Mouse (Mus musculus): ENCODE measurements at regions not wholly inside any gene's neighbourhood (a gene's known extent, or its start where the extent isn't known, plus 50 kb on each side); places are given as distances from the start of the nearest gene placed in this dataset.

DNA sequence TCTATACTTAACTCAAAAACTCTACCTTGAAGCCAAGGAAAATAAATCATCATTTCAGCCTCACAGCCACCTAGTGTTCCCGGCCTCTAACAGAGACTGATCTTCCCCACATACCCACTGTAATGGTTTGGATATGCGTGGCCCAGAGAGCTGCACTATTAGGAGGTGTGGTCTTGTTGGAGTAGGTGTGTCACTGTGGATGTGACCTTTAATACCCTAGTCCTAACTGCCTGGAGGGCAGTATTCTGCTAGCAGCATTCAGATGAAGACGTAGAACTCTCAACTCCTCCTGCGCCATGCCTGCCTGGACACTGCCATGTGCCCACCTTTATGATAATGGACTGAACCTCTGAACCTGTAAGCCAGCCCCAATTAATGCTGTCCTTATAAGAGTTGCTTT is 99.0 kb upstream of the Slc44a1 start:
- intact Hi-C loops (cut with DNase I) = no loop called here
- TF ChIP-seq CTCF (IDR thresholded peaks at IDR 0.05) = no peak
- no peak overlapping the region for H3K4me3 ChIP-seq
- no peak overlapping the region for H3K27ac ChIP-seq
- DNase-seq (ENCODE audit: extremely low spot score in 1 of 2, low spot score in 2 of 2) = no peak

DNA sequence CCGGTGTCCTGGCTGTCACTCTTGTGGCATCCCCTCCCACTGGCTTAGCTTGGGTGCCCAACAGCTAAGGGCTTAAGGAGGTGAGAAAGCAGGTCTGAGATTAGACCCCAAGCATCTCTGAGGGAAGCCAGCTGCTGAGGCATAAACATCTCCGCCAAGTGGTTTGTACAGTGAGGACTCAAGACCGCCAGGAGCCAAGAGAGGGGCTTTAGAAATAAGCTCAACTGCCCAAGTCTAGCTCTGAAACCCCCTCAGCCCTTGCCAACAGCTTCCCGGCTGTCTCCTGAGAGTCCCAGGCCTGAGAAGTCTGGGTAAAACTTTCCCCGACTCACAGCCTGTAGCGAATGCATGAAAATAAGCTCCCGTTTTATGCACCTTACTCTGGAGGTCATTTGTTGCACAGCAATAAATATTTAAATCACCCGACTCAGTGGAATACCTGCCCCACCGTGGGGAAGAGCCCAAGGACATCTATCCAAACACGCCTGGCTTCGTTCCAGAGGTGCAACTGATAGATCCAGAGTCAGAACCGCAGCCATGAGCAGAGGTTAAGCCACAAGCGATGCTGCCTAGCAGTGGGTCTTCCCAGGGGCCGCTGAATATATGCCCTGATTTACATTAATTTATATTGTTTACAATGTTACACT is 100.1 kb upstream of the Slc44a1 start:
- TF ChIP-seq CTCF (IDR thresholded peaks at IDR 0.05) = no peak
- Histone ChIP-seq H3K4me3 (no peak overlapping the region), H3K27ac (no peak overlapping the region)
- intact Hi-C loops (cut with DNase I) = no loop called here
- DNase-seq (ENCODE audit: extremely low spot score in 1 of 2, low spot score in 2 of 2) = peak in 1 of 2 experiments; percentile 6

DNA sequence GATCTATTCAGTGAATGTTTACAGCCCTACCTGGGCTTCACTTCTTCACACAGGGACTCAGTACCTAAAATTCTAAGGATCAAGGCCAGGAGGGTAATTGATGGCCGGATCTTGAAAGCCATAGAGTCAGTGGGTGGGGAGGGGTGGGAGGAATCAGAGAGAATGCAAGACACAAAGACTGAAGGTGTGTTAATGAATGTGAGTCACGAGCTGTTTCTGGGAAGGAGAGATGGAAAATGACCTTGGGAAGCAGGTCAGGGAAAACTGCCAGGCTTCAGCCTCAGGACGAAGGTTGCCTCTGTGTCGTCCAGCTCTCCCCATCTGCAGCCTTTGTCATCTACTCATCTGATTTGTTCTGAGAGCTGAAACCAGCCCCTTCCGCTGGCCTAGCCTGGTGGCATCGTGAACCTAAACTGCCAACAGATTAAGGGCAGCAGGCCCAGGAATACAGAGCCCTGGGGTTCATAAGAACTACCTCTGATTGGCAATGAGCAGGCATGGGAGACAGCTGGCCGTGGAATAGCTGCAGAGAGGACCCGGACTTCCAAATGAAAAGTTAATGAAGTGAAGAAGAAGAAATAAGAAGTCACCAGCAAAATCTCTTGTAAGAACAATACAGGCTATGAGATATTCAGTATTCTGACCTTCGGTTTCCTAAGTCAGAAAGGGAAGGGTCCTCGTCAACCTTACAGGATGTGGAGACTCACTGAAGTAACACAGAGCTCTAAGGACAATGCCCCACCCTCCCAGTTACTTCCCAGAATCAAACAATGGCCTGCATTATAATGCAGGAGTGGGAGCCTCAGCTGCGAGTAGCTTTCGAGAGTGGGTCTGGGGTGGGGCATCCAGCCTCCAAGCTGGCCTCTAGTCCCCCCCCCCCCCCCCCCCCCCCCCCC is 100.8 kb upstream of the Slc44a1 start:
- intact Hi-C loops (cut with DNase I) = no loop called here
- DNase-seq (ENCODE audit: extremely low spot score in 1 of 2, low spot score in 2 of 2) = peak in 1 of 2 experiments; percentile 4
- Histone ChIP-seq H3K27ac (no peak overlapping the region), H3K4me3 (no peak overlapping the region)
- TF ChIP-seq CTCF (IDR thresholded peaks at IDR 0.05) = no peak

DNA sequence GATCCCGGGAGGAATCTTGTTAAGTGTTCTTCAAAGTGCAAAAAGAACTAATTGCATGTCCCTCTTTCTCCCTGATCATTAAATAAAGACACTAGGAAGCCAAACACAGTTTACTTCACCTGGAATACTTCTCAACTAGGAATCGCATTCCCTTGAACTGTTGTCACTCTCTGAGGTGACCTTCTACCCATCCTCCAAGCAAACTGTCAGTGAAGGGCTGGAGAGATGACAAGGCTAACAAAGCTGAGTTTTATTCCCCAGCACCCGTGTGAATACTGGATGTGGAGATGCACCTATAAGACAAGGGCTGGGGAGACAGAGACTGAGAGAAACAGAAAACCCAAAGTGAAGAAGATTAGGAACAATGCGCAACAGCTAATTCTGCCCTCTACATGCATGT is 101.7 kb upstream of the Slc44a1 start:
- no peak for DNase-seq (ENCODE audit: extremely low spot score in 1 of 2, low spot score in 2 of 2)
- H3K27ac ChIP-seq = no peak overlapping the region
- intact Hi-C loops (cut with DNase I) = no loop called here
- TF ChIP-seq CTCF (IDR thresholded peaks at IDR 0.05) = no peak
- H3K4me3 ChIP-seq = no peak overlapping the region

DNA sequence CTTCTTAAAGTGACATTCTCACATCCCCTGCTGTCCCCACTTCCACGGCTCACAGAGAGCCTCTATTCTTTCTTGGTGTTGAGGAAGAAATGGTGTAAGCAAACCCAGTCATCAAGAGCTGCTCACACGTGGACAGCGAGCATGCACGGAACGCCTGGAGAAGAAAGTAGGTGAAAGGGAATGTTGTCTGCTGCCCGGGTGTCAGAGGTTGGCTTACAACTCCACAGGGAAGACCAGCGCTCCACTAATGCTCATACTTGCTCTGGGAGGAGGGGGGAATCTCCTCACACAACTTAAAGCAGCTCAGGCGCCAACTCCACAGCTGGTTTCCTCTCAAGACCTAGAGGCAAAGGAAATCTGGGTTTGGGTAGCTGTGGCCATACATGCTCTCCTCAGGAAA is 102.4 kb upstream of the Slc44a1 start:
- intact Hi-C loops (cut with DNase I) = no loop called here
- Histone ChIP-seq H3K27ac (no peak overlapping the region), H3K4me3 (no peak overlapping the region)
- TF ChIP-seq CTCF (IDR thresholded peaks at IDR 0.05) = no peak
- no peak for DNase-seq (ENCODE audit: extremely low spot score in 1 of 2, low spot score in 2 of 2)

DNA sequence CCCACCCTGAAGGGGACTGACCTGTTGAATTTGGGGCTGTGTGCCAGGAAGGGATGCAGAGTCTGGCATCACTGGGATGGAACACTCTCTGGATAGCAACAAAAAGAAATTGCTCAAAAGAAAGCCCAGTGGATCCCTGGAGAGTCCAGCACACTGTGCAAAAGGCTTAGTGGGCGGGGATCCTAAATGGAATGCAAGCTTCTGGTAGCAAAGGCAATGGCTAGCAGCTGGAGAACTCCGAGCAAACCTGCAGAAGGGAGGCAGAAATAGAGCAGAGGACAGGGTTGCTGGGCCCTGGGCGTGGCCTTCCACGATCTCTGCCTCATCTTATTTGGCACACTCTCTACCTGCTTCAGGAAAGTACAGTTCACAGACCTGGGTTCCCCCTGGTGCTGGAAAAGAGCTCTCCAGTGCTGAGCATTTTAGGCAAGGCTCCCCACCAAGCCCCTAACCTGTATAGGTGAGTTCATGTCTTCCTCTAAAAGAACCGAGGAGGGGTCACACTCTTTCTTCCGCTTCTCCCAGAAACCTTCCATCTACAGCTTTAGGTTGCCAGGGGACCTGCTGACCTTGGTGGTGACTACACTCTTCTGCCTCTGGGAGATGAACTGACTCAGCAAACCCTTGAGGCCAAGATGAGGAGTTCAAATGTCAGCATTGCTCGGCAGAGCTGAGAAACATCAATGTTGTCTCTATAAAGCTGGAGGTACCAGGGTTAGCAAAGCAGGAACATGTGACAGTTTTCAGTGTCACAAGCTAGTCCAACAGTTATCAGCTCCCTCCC is 112.6 kb upstream of the Slc44a1 start:
- no peak overlapping the region for H3K4me3 ChIP-seq
- intact Hi-C loops (cut with DNase I) = no loop called here
- no peak overlapping the region for H3K27ac ChIP-seq
- DNase-seq (ENCODE audit: extremely low spot score in 1 of 2, low spot score in 2 of 2) = no peak
- TF ChIP-seq CTCF (IDR thresholded peaks at IDR 0.05) = no peak

DNA sequence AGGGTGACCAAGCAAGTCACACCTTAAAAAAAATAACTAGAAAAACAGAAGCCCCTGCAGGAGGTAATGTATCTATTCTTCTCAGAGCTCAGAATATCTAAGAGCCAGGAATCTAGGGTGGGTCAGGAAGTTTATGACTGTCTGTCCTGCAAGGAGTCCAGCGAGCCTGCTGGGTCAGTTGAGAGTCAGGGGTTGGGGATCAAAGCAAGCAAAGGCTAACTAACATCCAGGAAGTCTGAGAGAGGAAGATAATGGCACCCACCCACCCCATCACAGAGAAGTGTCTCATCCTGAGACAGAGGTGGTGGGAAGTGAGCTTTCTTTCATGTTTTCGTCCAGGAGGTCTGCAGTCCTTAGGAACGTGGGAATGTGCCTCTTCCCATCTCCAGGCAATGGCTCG is 116.4 kb upstream of the Slc44a1 start:
- intact Hi-C loops (cut with DNase I) = no loop called here

DNA sequence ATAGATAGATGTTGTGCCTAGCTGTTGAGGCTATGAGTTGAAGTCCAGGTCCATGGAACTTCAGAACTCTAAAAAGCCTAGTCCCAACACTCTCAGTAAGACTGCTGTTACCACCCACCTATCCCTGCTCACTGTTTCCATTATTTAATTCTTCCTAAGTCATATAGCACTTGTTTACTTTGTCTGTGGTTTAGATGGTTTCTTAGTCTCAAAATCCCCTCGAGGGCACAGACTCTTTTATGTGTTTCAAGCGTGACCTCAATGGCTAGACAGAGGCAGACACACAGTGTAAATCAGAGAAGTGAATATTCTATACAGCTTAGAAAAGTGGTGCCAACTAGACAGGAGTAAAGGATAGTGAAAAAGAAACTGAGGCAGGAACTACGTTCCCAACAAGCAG is 117.0 kb upstream of the Slc44a1 start:
- intact Hi-C loops (cut with DNase I) = no loop called here
- no peak overlapping the region for H3K4me3 ChIP-seq
- no peak for DNase-seq (ENCODE audit: extremely low spot score in 1 of 2, low spot score in 2 of 2)
- no peak for TF ChIP-seq CTCF (IDR thresholded peaks at IDR 0.05)
- H3K27ac ChIP-seq = no peak overlapping the region

More for the DNA sequence above, 116.4 kb upstream of the Slc44a1 start:
- no peak for DNase-seq (ENCODE audit: extremely low spot score in 1 of 2, low spot score in 2 of 2)
- H3K4me3 ChIP-seq = no peak overlapping the region
- no peak for TF ChIP-seq CTCF (IDR thresholded peaks at IDR 0.05)
- no peak overlapping the region for H3K27ac ChIP-seq

DNA sequence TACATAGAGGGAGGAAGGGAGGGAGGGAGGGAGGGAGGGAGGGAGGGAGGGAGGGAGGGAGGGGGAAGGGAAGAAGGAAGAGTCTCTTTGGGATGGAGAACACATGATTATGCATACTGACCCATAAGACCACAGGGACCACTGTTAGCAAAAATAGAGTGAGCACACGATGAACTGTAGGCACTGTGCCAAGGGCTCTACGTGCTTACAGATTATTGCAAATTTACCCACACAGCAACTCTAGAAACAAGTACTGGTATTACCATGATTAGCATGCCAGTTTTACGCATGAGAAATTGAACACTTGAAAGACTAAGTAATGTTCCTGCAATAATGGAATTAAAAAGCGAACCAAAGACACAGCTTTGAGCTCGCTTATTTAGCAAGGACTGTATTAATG is 117.7 kb upstream of the Slc44a1 start:
- H3K4me3 ChIP-seq = no peak overlapping the region
- no peak overlapping the region for H3K27ac ChIP-seq
- no peak for DNase-seq (ENCODE audit: extremely low spot score in 1 of 2, low spot score in 2 of 2)
- no peak for TF ChIP-seq CTCF (IDR thresholded peaks at IDR 0.05)
- intact Hi-C loops (cut with DNase I) = no loop called here

DNA sequence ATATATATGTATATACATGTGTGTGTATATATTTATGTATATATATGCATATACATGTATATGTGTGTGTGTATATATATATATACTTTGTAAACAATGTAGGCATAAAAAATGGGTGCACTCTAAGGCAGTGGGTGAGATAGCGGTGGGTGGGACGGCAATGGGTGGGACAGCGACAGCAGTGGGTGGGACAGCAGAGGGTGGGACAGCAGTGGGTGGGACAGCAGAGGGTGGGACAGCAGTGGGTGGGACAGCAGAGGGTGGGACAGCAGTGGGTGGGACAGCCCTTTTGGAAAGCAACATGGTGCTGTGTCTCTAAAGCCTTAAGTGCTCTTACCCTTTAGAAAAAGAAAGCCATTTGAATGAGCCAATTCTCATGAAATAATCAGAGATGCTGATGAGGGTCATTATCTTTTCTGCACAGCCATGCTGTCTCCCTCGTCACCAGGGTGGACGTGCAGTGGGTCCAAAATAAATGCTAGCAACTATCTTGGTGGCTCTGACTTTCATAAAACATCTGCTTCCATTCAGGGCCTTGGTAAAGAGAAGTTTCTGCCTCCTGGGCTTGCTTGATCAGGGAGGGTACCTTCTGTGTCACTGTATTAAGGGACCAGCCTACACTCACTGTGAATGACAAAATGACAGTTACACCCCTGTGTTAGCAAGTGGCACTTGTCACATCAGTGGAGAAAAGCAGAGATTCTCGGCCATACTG is 119.3 kb upstream of the Slc44a1 start:
- intact Hi-C loops (cut with DNase I) = no loop called here
- Histone ChIP-seq H3K27ac (no peak overlapping the region), H3K4me3 (no peak overlapping the region)
- no peak for TF ChIP-seq CTCF (IDR thresholded peaks at IDR 0.05)
- no peak for DNase-seq (ENCODE audit: extremely low spot score in 1 of 2, low spot score in 2 of 2)

DNA sequence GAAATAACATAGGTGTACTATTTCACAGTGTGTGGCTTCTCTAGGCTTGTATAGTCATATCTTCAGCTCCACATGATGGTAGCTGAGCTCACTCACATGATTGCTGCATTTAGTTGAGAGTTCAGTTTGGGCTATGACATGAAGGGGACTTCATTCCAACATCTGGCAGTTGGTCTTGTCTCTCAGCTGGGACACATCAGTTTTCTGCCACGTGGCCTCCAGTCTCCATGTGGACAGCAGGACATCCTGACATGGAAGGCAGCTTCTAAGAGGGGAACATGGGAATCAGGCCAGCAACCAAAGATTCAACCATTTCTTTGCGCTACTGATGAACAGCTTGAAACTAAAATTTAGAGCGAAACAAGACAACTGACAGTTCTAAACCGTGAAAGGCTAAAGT is 121.2 kb upstream of the Slc44a1 start:
- H3K27ac ChIP-seq = no peak overlapping the region
- DNase-seq (ENCODE audit: extremely low spot score in 1 of 2, low spot score in 2 of 2) = no peak
- intact Hi-C loops (cut with DNase I) = no loop called here
- no peak for TF ChIP-seq CTCF (IDR thresholded peaks at IDR 0.05)
- H3K4me3 ChIP-seq = no peak overlapping the region
